Mouse (Mus musculus) midbrain, embryonic 11.5 days (tissue): ENCODE data around the gene Gys1. TPM values are rescaled to one million over a fixed set of nuclear protein-coding genes. Genes with fewer than 3 reads are reported as not detected.
A peak's percentile ranks its signal among the peaks of the same experiment; 100 is the strongest.

Experiments used
- ATAC-seq: fragments of 200-750 bp; cut with Nextera tagmentation; 2 replicates; pipeline ENCODE4 v1.8.0; 2017; ENCODE audit warnings: moderate TSS enrichment, moderate library complexity; ENCODE audit not compliant: low FRiP score
- DNase-seq: peaks from one replicate; pipeline ENCODE4 v3.0.0; 2015; ENCODE audit warnings: low spot score; ENCODE audit errors: missing footprints
- H3K27ac ChIP-seq: fragments of 300-500 bp; sonication (generic); 2 replicates; pipeline ENCODE4 v1.5.1; 2014; ENCODE audit warnings: low read depth, low read length
- H3K27me3 ChIP-seq: fragments of 300-500 bp; sonication (generic); 2 replicates; pipeline ENCODE4 v1.6.1; 2014; ENCODE audit warnings: mild to moderate bottlenecking, low read length, moderate library complexity, mixed read lengths; ENCODE audit not compliant: control insufficient read depth, insufficient read depth
- H3K36me3 ChIP-seq: fragments of 300-500 bp; sonication (generic); 2 replicates; pipeline ENCODE4 v1.6.1; 2014; ENCODE audit warnings: mild to moderate bottlenecking, low read length, moderate library complexity, mixed read lengths; ENCODE audit not compliant: control insufficient read depth, insufficient read depth
- H3K4me1 ChIP-seq: fragments of 300-500 bp; sonication (generic); 2 replicates; pipeline ENCODE4 v1.6.1; 2014; ENCODE audit warnings: low read length; ENCODE audit not compliant: control insufficient read depth, insufficient read depth
- H3K4me2 ChIP-seq: fragments of 300-500 bp; sonication (generic); 2 replicates; pipeline ENCODE4 v1.6.1; 2014; ENCODE audit warnings: mild to moderate bottlenecking, moderate library complexity
- H3K4me3 ChIP-seq: fragments of 300-500 bp; sonication (generic); 2 replicates; pipeline ENCODE4 v1.5.1; 2014; ENCODE audit warnings: low read depth, low read length
- H3K9ac ChIP-seq: fragments of 300-500 bp; sonication (generic); 2 replicates; pipeline ENCODE4 v1.6.1; 2014; ENCODE audit warnings: low read length
- H3K9me3 ChIP-seq: fragments of 300-500 bp; sonication (generic); 2 replicates; pipeline ENCODE4 v1.6.1; 2016; ENCODE audit warnings: low read length; ENCODE audit not compliant: control insufficient read depth
- WGBS: fragments of 180-500 bp; shearing (Covaris S2); extraction: QIAGEN DNeasy Blood & Tissue Kit; methylation state at CpG from one replicate; pipeline ENCODE4 v1.1.7; 2014; 5-methylcytosine and 5-hydroxymethylcytosine counted together
- polyA plus RNA-seq: library from polyadenylated mRNA; unstranded; fragments of >200 nt; fragmentation: Nextera tagmentation; extraction: Ambion mirVana; gene quantifications from 2 replicates; pipeline ENCODE4 v1.2.1, GENCODE M21; 2014

Gene Gys1
- polyA plus RNA-seq, 1 experiment from 2014 or later = 26.8 TPM

- DNase-seq (peak; percentile 94), ATAC-seq (peak; percentile 59)
- Histone ChIP-seq H3K9me3 (no peaks in the 10 kb centered on the region), H3K27ac (no peak within 1 kb of the TSS), H3K4me2 (peak within 1 kb of the TSS; percentile 34), H3K4me3 (peak within 1 kb of the TSS; percentile 20), H3K4me1 (peaks cover 2% of the 10 kb centered on the region), H3K27me3 (peaks cover 47% of the 10 kb centered on the region), H3K36me3 (no peaks in the 10 kb centered on the region), H3K9ac (0 out of 2 replicates have a peak within 1 kb of the TSS, but pooled peaks have one; percentile 4)
- 12% methylated on average over 28 of the region's 28 CpGs for WGBS
Measured at GRCm38 (mm10) chr7:45405091-45406075, 29.3 kb upstream of the Gys1 start, which contains the start of gene Kcna7. Kcna7 (plus strand) TSS chr7:45405653.

GRCm38 (mm10) chr7:45406157-45407156 is 28.2 kb upstream of the Gys1 start:
- no peak for ATAC-seq
- Histone ChIP-seq H3K4me2 (peak overlapping the region; percentile 34), H3K27ac (no peak overlapping the region), H3K9ac (0 out of 2 replicates have a peak overlapping the region, but pooled peaks have one; percentile 4), H3K36me3 (no peaks in the 10 kb centered on the region), H3K27me3 (peaks cover 56% of the 10 kb centered on the region), H3K9me3 (no peaks in the 10 kb centered on the region), H3K4me3 (peak overlapping the region; percentile 20), H3K4me1 (peaks cover 2% of the 10 kb centered on the region)
- peak; percentile 89 for DNase-seq
- WGBS = 3% methylated on average over 113 of the region's 114 CpGs

GRCm38 (mm10) chr7:45407836-45408235 is 26.8 kb upstream of the Gys1 start:
- no peak for ATAC-seq
- Histone ChIP-seq H3K36me3 (no peaks in the 10 kb centered on the region), H3K4me3 (no peak overlapping the region), H3K9ac (no peak overlapping the region), H3K27me3 (peaks cover 64% of the 10 kb centered on the region), H3K9me3 (no peaks in the 10 kb centered on the region), H3K4me2 (no peak overlapping the region), H3K4me1 (peaks cover 2% of the 10 kb centered on the region), H3K27ac (no peak overlapping the region)
- 84% methylated on average over 10 of the region's 10 CpGs for WGBS
- peak; percentile 81 for DNase-seq

- 73% methylated on average over 7 of the region's 7 CpGs for whole genome bisulfite sequencing
- Histone ChIP-seq H3K9me3 (no peaks in the 10 kb centered on the region), H3K27ac (no peak overlapping the region), H3K27me3 (peaks cover 70% of the 10 kb centered on the region), H3K4me3 (no peak overlapping the region), H3K9ac (no peak overlapping the region), H3K36me3 (no peaks in the 10 kb centered on the region), H3K4me1 (peaks cover 2% of the 10 kb centered on the region), H3K4me2 (no peak overlapping the region)
- ATAC-seq (no peak), DNase-seq (peak; percentile 80)
Measured at GRCm38 (mm10) chr7:45408351-45408750, 26.3 kb upstream of the Gys1 start.

GRCm38 (mm10) chr7:45408949-45409348 is 25.7 kb upstream of the Gys1 start:
- 86% methylated on average over 17 of the region's 17 CpGs for WGBS
- DNase-seq = peak; percentile 60
- no peak overlapping the region for H3K9ac ChIP-seq

DNA sequence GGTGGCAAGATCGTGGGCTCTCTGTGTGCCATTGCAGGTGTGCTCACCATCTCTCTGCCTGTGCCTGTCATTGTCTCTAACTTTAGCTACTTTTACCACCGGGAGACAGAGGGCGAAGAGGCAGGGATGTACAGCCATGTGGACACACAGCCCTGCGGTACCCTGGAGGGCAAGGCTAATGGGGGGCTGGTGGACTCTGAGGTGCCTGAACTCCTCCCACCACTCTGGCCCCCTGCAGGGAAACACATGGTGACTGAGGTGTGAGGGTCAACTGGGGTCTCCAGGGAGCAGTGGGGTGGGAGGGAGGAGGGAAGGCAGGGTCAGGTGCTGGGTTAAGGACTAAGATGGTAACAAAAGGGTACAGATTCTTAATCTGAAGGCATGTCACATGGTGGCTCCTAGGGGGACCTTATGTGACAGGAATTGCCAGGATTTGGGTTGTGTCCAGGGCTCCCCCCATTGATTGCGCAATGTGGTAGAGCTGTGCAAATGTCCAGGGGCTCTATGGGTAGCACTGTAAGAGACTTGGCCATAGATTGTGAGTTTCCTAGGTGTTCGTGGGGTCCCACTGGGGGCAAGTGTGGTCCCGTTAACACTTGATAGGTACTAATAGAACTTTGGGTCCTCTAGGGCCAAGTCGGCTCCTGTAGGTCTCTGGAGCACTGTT is 25.0 kb upstream of the Gys1 start:
- Histone ChIP-seq H3K9ac (no peak overlapping the region), H3K4me2 (no peak overlapping the region), H3K27ac (no peak overlapping the region), H3K27me3 (peaks cover 82% of the 10 kb centered on the region), H3K9me3 (no peaks in the 10 kb centered on the region), H3K4me1 (peaks cover 6% of the 10 kb centered on the region), H3K36me3 (no peaks in the 10 kb centered on the region), H3K4me3 (no peak overlapping the region)
- DNase-seq (peak; percentile 10), ATAC-seq (no peak)
- WGBS = 83% methylated on average over 8 of the region's 8 CpGs

More at GRCm38 (mm10) chr7:45408949-45409348, 25.7 kb upstream of the Gys1 start:
- no peak overlapping the region for H3K4me2 ChIP-seq
- H3K36me3 ChIP-seq = no peaks in the 10 kb centered on the region
- ATAC-seq = no peak
- H3K4me1 ChIP-seq = peaks cover 5% of the 10 kb centered on the region
- H3K4me3 ChIP-seq = no peak overlapping the region
- no peak overlapping the region for H3K27ac ChIP-seq
- no peaks in the 10 kb centered on the region for H3K9me3 ChIP-seq
- peaks cover 75% of the 10 kb centered on the region for H3K27me3 ChIP-seq

DNA sequence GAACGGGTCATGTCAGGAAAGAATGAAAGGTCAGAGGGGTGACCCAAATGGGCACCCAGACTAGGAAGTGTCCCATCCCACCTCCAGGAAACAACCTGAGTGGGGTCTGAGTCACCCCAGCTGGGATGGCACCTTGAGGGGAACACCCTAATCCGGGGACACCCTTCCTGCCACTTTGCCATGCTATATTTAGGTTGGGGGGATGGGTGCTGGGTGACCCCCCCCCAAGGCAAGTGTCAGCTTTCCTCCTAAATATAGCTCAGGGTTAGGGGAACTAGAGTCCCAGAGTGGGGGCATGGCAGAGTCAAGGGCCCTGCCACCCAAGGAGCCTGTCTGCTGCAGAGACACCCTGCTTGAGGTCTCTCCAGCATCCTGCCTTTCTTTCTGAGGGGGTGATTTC is 22.2 kb upstream of the Gys1 start:
- no peak overlapping the region for H3K9ac ChIP-seq
- no peaks in the 10 kb centered on the region for H3K36me3 ChIP-seq
- H3K4me1 ChIP-seq = peaks cover 4% of the 10 kb centered on the region
- 91% methylated on average over 2 of the region's 2 CpGs for WGBS
- H3K27ac ChIP-seq = no peak overlapping the region
- no peak overlapping the region for H3K4me3 ChIP-seq
- H3K9me3 ChIP-seq = no peaks in the 10 kb centered on the region
- peaks cover 83% of the 10 kb centered on the region for H3K27me3 ChIP-seq
- DNase-seq (peak; percentile 82), ATAC-seq (no peak)
- no peak overlapping the region for H3K4me2 ChIP-seq

DNA sequence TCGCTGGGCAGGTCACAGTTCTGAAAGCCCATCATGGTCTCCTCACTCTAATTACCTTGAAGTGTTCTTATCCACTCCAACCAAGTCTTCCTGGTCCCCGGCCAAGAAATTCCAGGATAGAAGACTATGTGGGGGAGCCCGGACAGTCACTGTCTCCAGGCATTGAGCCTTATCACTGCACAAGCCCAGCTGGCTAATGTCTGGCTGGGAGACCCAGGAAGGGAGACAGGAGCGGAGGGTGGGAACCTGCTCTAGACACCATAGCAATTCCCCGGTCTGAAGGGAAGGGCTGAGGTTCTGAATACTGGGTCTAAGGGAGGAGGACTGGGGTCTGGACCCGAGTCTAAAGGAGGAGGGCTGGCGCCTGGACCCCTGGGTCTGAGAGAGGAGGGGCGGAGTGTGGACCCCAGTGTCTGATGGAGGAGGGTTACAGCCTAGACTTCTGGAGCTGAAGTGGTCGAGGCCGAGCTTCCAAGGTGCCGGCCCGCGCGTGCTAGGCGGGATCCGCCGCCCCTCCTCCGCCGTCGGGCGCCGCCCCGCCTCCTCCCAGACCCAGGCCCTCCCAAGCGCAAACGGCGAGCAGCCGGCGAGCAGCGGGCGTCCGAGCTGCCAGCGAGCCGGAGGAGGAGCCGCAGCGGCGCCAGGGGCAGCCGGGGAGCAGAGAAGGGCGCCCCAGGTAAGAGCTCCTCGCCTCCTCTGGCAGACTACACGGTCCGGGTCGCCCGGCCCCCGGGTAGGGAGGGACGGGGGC is 21.4 kb upstream of the Gys1 start, which contains the start of gene Ntf5:
Gene Ntf5 (plus strand): TSS at position 583 of the 751 bp plus-strand sequence.
- H3K4me1 ChIP-seq = peaks cover 4% of the 10 kb centered on the region
- WGBS = 3% methylated on average over 33 of the region's 45 CpGs
- H3K9ac ChIP-seq = peak within 1 kb of the TSS; percentile 22
- peak within 1 kb of the TSS; percentile 60 for H3K4me2 ChIP-seq
- H3K36me3 ChIP-seq = no peaks in the 10 kb centered on the region
- H3K27ac ChIP-seq = no peak within 1 kb of the TSS
- peaks cover 82% of the 10 kb centered on the region for H3K27me3 ChIP-seq
- H3K9me3 ChIP-seq = no peaks in the 10 kb centered on the region
- peak within 1 kb of the TSS; percentile 42 for H3K4me3 ChIP-seq
- DNase-seq (peak; percentile 90), ATAC-seq (peak; percentile 64)
